Mouse (Mus musculus) forebrain, embryonic 11.5 days (tissue): ENCODE measurements around the gene Zfp987. TPM values are rescaled to one million over a fixed set of nuclear protein-coding genes. Genes with fewer than 3 reads are reported as not detected.
"Not testable (repeated sequence)": the region's sequence is repeated elsewhere in the genome, so short reads cannot be mapped to it uniquely, and the experiment has no call there.

Experiments
- ATAC-seq: fragments of 200-750 bp; cut with Nextera tagmentation; replicated peaks from 2 replicates; pipeline ENCODE4 v1.8.0; 2017; ENCODE audit warnings: moderate TSS enrichment; ENCODE audit not compliant: low FRiP score
- DNase-seq: peaks from one replicate; pipeline ENCODE4 v3.0.0-alpha.2; 2017; ENCODE audit warnings: low spot score
- H3K27ac ChIP-seq: fragments of 300-500 bp; sonication (generic); 2 replicates; pipeline ENCODE4 v1.5.1; 2014; ENCODE audit warnings: low read depth, low read length
- H3K27me3 ChIP-seq: fragments of 300-500 bp; sonication (generic); 2 replicates; pipeline ENCODE4 v1.6.1; 2014; ENCODE audit warnings: mild to moderate bottlenecking, low read length, mixed read lengths; ENCODE audit not compliant: control insufficient read depth, insufficient read depth
- H3K36me3 ChIP-seq: fragments of 300-500 bp; sonication (generic); 2 replicates; pipeline ENCODE4 v1.6.1; 2014; ENCODE audit warnings: mild to moderate bottlenecking, low read length, moderate library complexity, mixed read lengths; ENCODE audit not compliant: control insufficient read depth, insufficient read depth
- H3K4me1 ChIP-seq: fragments of 300-500 bp; sonication (generic); replicated peaks from 2 replicates; pipeline ENCODE4 v1.6.1; 2014; ENCODE audit warnings: low read length, mixed read lengths; ENCODE audit not compliant: control insufficient read depth, insufficient read depth
- H3K4me2 ChIP-seq: fragments of 300-500 bp; sonication (generic); 2 replicates; pipeline ENCODE4 v1.6.1; 2014; ENCODE audit warnings: low read depth, mild to moderate bottlenecking, low read length, moderate library complexity, mixed read lengths; ENCODE audit not compliant: severe bottlenecking
- H3K4me3 ChIP-seq: fragments of 300-500 bp; sonication (generic); 2 replicates; pipeline ENCODE4 v1.5.1; 2014; ENCODE audit warnings: low read depth, low read length
- H3K9ac ChIP-seq: fragments of 300-500 bp; sonication (generic); 2 replicates; pipeline ENCODE4 v1.6.1; 2014; ENCODE audit warnings: low read length
- H3K9me3 ChIP-seq: fragments of 300-500 bp; sonication (generic); 2 replicates; pipeline ENCODE4 v1.6.1; 2016; ENCODE audit warnings: low read length, mixed read lengths; ENCODE audit not compliant: control insufficient read depth
- WGBS: fragments of 180-500 bp; shearing (Covaris S2); extraction: QIAGEN DNeasy Blood & Tissue Kit; methylation state at CpG from one replicate; pipeline ENCODE4 v1.1.7; 2014; 5-methylcytosine and 5-hydroxymethylcytosine counted together
- polyA plus RNA-seq: library from polyadenylated mRNA; unstranded; fragments of >200 nt; fragmentation: Nextera tagmentation; extraction: Ambion mirVana; gene quantifications from 2 replicates; pipeline ENCODE4 v1.2.1, GENCODE M21; 2014

Gene Zfp987
- polyA plus RNA-seq, 1 experiment from 2014 or later = not detected

DNA sequence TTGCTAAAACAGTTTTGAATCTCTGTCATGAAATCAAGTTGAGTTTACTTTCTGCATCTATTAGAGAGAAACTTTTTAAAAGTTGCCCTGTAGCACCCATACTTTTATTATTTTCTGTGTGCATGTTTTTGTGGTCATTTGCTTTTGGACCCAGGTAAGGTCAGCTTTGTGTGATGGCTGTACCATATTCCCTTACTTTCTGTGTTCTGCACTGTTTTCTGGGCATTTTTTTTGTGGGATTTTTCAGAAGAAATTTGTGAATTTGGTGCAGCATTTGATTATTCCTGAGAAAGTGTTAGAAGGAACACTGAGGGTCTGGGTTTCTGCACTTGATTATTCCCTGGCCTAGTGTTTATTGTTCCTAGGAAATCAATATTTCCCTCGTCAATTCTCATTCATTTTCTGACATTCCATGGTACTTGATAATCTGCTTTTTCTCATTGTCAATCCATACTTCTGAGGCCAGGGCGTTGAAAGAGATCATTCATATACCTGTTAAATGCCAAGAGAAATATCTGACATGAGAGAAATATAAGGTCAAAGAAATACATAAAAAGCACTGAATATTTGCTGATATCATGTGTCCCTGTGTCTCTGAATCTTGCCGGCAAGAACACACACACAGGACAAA lies 70.2 kb downstream of the Zfp987 start:
- not testable (repeated sequence) for H3K4me2 ChIP-seq, DNase-seq, H3K4me3 ChIP-seq, H3K9ac ChIP-seq, H3K27ac ChIP-seq, H3K9me3 ChIP-seq, H3K36me3 ChIP-seq, H3K4me1 ChIP-seq, H3K27me3 ChIP-seq
- WGBS = 80% methylated on average over 3 of the region's 3 CpGs
- ATAC-seq = peak; percentile 45

DNA sequence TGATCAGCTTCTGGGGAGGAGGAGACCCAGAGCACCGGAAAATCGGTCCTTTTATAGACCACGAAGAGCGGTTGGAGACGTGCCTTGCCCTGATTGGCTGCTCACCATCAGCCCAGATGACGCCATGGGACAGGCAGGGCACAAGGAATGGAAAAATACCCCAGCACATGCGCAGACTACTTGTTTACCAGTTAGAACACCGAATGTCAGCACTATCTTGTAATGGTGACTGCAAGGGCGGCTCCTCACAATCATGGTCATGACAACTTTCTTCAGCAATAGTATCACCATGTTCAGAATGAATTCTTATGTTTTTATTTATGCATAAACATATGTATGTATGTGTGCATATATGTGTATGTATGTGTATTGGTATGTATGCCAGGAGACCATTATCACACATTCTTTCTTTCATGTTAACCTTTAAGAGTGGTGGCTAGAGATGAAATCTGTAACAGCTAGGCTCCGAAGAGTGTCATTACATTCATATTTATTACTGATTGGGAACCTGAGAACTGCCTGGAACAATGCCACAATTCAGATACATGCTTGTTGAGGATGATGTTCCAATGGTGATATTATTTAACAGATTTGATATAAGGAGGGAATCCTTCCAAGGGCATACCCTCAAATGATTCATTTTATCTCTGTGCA lies 70.9 kb downstream of the Zfp987 start:
- H3K36me3 ChIP-seq, H3K9ac ChIP-seq, H3K27me3 ChIP-seq, H3K4me1 ChIP-seq, H3K4me2 ChIP-seq, H3K4me3 ChIP-seq, H3K9me3 ChIP-seq, H3K27ac ChIP-seq: not testable (repeated sequence)
- WGBS = 84% methylated on average over 10 of the region's 10 CpGs
- DNase-seq (peak; percentile 51), ATAC-seq (peak; percentile 75)

DNA sequence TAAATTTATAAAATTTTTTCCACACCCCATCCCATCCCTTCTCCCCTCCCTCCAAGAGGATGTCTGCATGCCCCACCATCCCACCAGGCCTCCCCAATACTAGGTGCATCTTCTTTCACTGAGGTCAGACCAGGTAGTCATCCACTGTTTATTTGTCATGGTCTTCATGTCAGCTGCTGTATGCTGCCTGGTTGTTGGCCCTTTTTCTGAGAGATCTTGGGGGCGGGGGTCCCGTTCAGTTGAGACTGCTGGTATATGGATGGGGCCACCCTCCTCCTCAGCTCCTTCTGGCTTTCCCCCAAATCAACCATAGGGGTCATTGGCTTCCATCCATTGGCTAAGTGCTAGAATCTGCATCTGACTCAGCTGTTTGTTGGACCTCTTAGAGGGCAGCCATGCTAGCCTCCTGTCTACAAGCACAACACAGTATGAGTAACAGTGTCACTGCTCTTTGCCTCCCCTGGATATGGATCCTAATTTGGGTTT lies 71.7 kb downstream of the Zfp987 start:
- not testable (repeated sequence) for H3K36me3 ChIP-seq, H3K4me2 ChIP-seq, H3K9ac ChIP-seq, H3K4me3 ChIP-seq, H3K4me1 ChIP-seq, H3K27me3 ChIP-seq, H3K27ac ChIP-seq, DNase-seq
- peaks cover 15% of the 10 kb centered on the region for H3K9me3 ChIP-seq
- peak; percentile 81 for ATAC-seq
- WGBS = no CpG with 5 or more reads among the region's 2 CpGs

DNA sequence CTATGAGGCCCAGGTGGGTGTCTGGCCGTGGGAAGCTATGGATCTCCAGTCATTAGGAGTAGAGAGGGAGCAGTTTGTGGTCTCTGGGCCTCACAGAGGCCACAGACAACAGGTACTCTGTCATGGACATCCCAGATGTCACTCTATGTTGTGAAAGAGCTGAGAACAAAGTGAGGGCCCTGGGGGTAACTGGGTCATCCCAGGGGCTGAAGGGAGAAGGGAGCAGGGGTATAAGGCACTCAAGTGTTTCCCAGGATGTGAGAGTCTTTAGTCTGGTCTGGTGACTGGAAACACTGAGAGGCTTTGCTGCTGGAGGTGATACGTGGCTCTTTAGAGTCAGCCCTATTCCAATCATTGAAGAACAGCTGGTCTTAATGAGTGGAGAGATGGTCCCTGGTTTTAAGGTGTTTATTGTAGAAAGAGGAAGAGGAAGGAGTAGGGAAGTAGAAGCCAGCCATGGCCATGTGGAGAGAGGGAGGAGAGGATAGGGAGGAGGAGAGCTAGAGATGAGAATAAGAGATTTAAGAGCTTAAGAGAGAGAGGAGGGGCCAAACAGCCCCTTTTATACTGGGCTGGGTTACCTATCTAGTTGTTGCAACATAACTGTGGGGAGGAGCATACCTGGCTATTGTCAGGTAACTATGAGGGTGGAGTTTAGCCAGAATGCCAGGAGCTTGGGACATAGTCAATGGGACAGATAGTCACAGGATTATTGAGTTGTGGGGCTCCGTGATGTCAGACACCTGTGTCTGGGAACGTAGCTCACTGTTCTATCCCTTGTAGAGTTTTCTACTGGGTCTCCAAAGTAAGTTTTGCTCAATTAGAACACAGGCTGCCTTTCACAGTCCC lies 76.5 kb downstream of the Zfp987 start:
- H3K4me2 ChIP-seq, H3K4me1 ChIP-seq, H3K9ac ChIP-seq, H3K36me3 ChIP-seq, H3K4me3 ChIP-seq, H3K9me3 ChIP-seq, H3K27me3 ChIP-seq, H3K27ac ChIP-seq: not testable (repeated sequence)
- WGBS = 64% methylated on average over 3 of the region's 4 CpGs
- DNase-seq (peak; percentile 61), ATAC-seq (peak; percentile 81)

Other genes starting within 250 kb of the Zfp987 start
- not detected in 2 replicates for gene Zfp986, start 228.5 kb upstream of the Zfp987 start, polyA plus RNA-seq
- not detected in 2 replicates for gene Zfp600, start 59.5 kb downstream of the Zfp987 start, polyA plus RNA-seq